Mouse (Mus musculus): Measurements from ENCODE around the gene Klhl30. TPM values are rescaled to one million over a fixed set of nuclear protein-coding genes. Genes with fewer than 3 reads are reported as not detected.

Gene Klhl30
- 10 to 100 TPM; 50.4 to 72.9 TPM for total RNA-seq (2021)
- long read RNA-seq, experiment 1, transcript Klhl30-201 (8 exons, 3,089 nt) = major isoform, 37 of 50 reads
- long read RNA-seq, experiment 1, partial matches to known transcripts = 5 of 50 reads
- long read RNA-seq, experiment 1, other reads (novel, unspliced or antisense) = 8 of 50 reads
- long read RNA-seq, experiment 2, transcript Klhl30-201 (8 exons, 3,089 nt) = major isoform, 73 of 93 reads
- long read RNA-seq, experiment 2, partial matches to known transcripts = 18 of 93 reads
- long read RNA-seq, experiment 2, other reads (novel, unspliced or antisense) = 2 of 93 reads

DNA sequence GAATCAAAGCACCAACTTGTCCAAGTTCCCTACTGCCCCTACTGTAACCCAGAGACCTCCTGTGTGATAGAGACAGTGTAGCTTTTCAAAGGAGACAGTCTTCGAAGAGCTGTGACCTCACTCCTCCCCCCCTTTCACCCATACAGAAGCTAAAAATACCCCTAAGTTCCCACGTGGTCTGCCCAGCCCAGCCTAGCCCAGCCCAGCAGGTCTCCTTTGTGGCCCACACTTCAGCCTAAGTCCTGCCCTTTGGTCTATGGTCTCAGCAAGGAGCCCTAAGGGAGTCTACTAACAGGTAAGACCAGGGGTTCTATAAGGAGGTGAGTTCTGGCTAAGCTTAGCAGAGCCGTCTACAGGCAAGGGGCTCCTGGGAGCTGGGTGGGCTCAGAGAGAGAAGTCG lies at the start of gene Klhl30:
TSS of gene Klhl30 (plus strand) at position 176 of the 400 bp plus-strand sequence.
- no peak for DNase-seq
- intact Hi-C loops (cut with DNase I; ENCODE audit: low total_unique reads) = no loop called here

- DNase-seq = no peak
- intact Hi-C loops (cut with DNase I; ENCODE audit: low total_unique reads) = no loop called here
These were observed 49.5 kb upstream of the Klhl30 start for GRCm38 (mm10) chr1:91301206-91301920.

DNA sequence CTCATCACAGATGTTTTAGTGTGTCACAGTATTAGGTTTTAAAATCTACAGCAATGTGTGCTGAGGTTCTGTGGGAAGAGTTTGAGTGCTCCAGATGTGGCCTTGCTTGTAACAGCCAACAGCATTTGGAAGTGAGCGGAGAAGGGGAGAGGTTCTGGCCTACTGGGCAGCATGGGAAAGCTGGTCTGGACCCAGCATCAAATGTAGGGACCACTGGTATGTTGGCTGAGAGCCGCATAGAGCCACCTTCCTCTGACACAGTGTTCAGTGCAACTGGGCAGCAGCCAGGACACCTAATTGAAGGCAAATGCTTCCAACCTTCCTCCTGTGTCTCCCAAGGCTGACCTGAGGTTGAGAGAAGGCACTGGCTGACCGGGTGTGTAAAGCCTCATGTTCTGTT lies 48.8 kb upstream of the Klhl30 start:
- intact Hi-C loops (cut with DNase I; ENCODE audit: low total_unique reads) = no loop called here

DNA sequence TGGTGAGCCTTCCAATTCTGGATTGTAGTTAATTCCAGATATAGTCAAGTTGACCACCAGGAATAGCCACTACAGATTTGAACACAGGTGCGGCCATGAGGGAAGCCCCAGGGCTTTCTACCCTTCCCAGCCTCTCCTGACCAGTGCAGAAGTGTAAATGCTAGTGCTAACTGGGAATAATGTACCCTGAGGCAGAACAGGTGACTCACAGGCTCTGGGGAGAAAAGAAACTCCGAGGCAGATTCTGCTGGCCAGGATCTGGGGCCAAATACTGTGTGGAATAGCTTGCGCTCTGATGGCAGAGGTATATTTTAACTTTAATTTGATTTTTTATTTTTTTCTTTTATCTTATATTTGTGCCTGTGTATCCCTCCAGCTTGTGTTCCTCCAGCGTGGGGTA lies 46.2 kb upstream of the Klhl30 start:
- intact Hi-C loops (cut with DNase I; ENCODE audit: low total_unique reads) = no loop called here
- no peak for DNase-seq

More for the DNA sequence above, 48.8 kb upstream of the Klhl30 start:
- no peak for DNase-seq

DNA sequence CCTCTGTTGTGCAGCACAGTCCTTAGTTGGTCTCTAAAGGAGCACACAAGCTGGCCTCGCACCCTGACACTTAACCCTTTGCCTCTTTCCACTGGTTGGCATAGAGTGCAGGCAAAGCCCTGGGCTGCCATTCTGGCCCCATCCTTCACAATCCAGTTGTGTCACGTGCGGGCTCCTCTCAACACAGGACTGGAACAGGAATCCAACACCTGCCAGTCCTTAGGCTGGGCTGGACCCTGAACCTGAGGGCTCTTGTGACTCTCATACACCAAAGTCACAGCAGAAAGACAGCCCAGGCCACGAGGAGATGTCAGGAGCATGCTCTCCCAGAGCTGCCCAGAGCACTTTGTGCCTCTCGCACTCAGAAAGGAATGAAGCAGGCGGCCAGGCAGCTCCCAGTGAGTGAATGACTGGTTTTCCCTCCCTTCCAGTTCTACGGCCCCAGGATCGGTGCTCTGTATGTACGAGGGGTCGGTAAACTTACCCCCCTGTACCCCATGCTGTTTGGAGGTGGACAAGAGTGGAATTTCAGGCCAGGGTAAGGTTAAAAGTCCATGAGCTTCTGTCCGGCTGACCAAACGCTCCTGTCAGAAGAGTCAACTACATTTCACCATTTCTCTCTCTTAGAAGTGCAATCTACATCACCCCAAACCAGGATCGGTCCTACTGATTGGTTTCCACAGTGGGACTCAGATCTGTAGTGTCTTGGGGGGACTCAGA lies 41.3 kb upstream of the Klhl30 start:
- intact Hi-C loops (cut with DNase I; ENCODE audit: low total_unique reads) = no loop called here
- DNase-seq = no peak

GRCm38 (mm10) chr1:91312273-91312672 lies 38.5 kb upstream of the Klhl30 start:
- intact Hi-C loops (cut with DNase I; ENCODE audit: low total_unique reads) = no loop called here
- no peak for DNase-seq

- intact Hi-C loops (cut with DNase I; ENCODE audit: low total_unique reads) = no loop called here
- no peak for DNase-seq
These were observed 37.6 kb upstream of the Klhl30 start for GRCm38 (mm10) chr1:91313251-91313650.

DNA sequence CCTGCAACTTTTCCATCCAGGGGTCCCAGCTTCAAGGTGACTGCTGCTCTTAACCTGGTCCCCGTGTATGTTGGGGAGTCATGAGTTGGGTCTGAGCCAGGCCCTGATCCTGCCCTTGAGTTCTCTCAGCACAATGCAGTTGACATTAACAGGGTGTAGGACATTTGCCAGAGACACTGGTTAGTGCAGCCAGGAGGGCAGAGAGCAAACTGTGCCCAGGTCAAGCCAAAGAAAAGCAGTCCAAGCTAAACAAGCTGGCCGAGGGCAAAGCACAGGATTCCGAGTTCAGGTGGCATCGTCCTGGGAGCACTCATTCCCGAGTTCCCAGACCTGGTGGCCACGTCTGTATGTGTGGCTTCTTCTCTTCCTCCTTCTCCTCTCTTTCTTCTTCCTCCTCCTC lies 33.2 kb upstream of the Klhl30 start:
- no peak for DNase-seq
- intact Hi-C loops (cut with DNase I; ENCODE audit: low total_unique reads) = no loop called here

- DNase-seq = no peak
- intact Hi-C loops (cut with DNase I; ENCODE audit: low total_unique reads) = no loop called here
These were observed 28.9 kb upstream of the Klhl30 start, which contains the start of gene Espnl for GRCm38 (mm10) chr1:91321760-91322438. TSS of gene Espnl (plus strand) at chr1:91322075.

- DNase-seq = no peak
- intact Hi-C loops (cut with DNase I; ENCODE audit: low total_unique reads) = no loop called here
These were observed 26.2 kb upstream of the Klhl30 start for GRCm38 (mm10) chr1:91324646-91325045.

DNA sequence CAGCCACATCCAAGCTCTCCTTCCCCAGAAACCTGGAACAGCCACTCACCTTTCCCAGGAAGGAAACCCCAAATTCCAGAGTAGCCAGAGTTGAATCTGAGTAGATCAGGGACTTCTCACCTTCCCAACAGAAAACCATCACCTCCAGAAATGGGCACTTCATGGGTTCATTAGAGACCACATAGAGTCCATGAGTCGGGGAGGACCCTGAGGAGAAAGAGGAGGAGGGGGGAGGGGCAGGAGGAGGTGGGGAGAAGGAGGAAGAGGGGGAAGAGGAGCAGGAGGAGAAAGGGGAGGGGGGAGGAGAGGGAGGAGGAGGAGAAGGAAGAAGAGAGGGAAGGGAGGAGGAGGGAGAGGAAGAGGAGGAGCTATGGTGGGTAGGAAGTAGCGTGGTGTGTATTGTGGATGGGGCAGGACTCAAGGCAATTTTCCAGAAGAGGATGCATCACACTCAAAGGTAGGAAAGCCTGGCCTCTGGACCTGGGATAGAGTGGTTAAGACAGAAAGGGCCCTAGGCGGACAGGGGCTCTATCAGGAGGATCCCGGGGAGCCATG lies 25.3 kb upstream of the Klhl30 start:
- no peak for DNase-seq

DNA sequence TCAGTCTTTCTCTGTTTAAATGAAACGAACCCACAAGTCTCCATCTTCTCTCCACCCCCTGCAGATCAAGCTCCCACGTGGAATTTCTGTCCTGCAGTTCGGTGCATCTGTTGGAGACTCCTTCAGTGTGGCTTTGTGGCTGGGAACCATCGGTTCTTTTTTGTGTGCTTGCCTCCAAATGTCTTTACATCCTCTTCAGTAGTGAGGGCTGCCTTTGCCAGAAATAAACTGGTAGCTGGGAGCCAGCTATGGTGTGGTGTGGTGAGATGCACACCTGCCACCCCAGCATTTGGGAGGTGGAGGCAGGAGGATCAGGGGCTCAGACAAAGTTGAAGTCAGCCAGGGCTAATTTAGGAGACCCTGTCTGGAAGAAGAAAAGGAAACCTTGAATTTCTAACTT lies 18.7 kb upstream of the Klhl30 start:
- intact Hi-C loops (cut with DNase I; ENCODE audit: low total_unique reads) = no loop called here
- DNase-seq = no peak

More for the DNA sequence above, 25.3 kb upstream of the Klhl30 start:
- intact Hi-C loops (cut with DNase I; ENCODE audit: low total_unique reads) = no loop called here

GRCm38 (mm10) chr1:91333582-91333981 lies 17.2 kb upstream of the Klhl30 start:
- intact Hi-C loops (cut with DNase I; ENCODE audit: low total_unique reads) = no loop called here

DNA sequence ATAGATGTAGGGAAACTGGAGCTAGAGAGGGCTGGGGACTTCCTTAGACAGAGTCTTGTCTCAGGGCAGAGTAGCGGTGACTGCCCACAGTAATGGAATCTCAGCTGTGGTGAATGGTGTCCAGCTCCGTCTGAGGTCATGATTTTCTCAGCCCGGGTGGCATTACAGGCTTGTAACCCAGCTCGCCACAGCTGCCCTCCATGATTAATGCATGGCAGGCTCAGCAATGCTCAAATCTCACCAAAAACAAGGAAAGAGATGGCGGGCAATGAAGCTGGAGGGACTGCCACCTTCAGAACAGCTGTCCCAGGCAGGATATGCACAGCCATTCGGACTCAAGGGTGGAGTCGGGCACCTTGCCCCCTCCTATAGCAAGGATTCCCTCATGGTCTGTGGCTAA lies 13.5 kb upstream of the Klhl30 start:
- DNase-seq = no peak
- intact Hi-C loops (cut with DNase I; ENCODE audit: low total_unique reads) = no loop called here

More at GRCm38 (mm10) chr1:91333582-91333981, 17.2 kb upstream of the Klhl30 start:
- no peak for DNase-seq

GRCm38 (mm10) chr1:91344001-91344400 lies 6.8 kb upstream of the Klhl30 start:
- DNase-seq = no peak
- intact Hi-C loops (cut with DNase I; ENCODE audit: low total_unique reads) = no loop called here

DNA sequence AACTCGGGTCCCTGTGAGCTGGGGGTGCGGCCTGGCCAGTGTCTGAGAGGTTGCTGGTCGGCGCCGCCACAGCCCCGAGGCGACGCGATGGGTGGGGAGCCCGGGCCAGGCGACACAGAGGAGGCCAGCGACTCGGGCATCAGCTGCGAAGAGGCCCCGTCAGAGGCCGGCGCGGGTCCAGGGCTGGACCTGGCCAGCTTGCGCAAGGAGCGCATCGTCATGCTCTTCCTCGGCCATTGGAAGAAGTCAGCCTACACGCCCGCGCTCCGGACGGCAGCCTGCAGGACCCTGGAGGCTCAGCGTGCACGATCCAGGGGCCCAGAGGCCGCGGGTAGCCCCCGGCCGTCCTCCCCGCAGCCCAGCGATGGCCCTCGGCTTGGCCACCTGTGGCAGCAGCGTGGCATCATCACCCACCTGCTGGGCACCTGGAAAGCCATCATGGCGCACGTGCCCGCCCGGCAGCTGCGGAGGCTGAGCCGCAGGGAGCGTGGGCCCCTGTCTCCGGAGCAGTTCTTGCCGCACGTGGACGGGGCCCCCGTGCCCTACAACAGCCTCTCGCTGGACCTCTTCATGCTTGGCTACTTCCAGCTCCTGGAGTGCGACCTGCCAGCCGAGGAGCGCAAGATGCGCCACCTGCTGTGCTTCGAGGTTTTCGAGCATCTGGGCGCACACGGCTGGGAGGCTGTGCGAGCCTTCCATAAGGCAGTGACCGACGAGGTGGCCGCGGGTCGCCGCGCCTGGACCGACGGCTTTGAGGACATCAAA lies 5.7 kb upstream of the Klhl30 start:
- intact Hi-C loops (cut with DNase I; ENCODE audit: low total_unique reads) = no loop called here

GRCm38 (mm10) chr1:91346892-91347291 lies 3.9 kb upstream of the Klhl30 start:
- intact Hi-C loops (cut with DNase I; ENCODE audit: low total_unique reads) = no loop called here
- DNase-seq = peak; percentile 61

More for the DNA sequence above, 5.7 kb upstream of the Klhl30 start:
- DNase-seq = peak; percentile 49

DNA sequence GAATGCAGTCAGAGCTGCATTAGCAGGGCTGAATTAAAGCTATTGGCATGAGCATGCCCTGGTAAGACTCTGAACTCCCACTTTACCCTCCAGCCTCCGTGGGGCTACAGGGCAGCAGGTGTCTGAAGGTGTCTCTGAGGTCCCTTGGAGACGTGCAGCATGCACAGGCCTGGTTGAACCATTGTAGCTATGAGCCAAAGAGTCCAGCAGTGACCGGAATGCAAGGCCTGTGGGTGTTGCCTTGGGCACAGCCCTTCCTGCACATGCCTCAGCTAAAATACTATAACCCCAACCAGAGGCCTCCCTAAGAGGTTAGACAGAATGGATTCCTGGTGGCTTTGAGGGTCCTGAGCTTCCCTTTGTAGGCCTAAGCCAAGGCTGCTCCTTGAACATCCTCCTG lies 433 bp downstream of the Klhl30 start:
- DNase-seq = no peak
- intact Hi-C loops (cut with DNase I; ENCODE audit: low total_unique reads) = no loop called here

DNA sequence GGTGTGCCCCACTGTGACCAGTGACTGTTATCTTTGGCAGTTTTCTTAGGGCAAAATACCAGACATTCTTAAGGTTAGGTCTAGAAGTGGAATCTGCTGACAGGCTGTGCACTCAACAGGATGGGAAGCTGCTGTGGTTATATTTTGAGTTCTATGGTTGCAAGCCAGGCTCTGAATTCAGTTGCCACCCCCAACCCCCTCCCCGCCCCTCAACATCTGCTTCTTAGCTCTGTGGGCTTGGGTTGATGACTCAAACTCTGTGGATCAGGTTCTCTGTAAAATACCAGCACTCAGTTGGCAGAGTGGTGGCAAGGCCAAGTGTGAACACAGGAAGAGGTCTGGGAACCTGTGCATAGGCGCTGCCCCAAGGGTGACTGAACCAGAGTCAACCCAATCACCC lies 1.5 kb downstream of the Klhl30 start:
- no peak for DNase-seq
- intact Hi-C loops (cut with DNase I; ENCODE audit: low total_unique reads) = no loop called here
